Mouse (Mus musculus) spleen, embryonic (tissue): Measurements from ENCODE around the gene Mbd3.

Experiments
- CTCF ChIA-PET: fragments of 350-600 bp; sonication (Branson Sonifier 250); formaldehyde crosslinking; loops from one replicate; lab custom pipeline; 2022; lab: Charles Lee

Mbd3 gene

GRCm38 (mm10) chr10:80398174-80398535 lies 1.2 kb downstream of the Mbd3 start:
- CTCF ChIA-PET = interaction anchor here (0.7 kb wide), 1 partner anchor 12 kb away, joined by 11 read pairs; no protein-coding TSS in a partner anchor

GRCm38 (mm10) chr10:80397524-80398173 lies 1.7 kb downstream of the Mbd3 start:
- CTCF ChIA-PET = interaction anchor here (0.7 to 1.1 kb wide), 2 partner anchors 12 to 13 kb away, joined by 4 to 11 read pairs; no protein-coding TSS in a partner anchor

GRCm38 (mm10) chr10:80396822-80397523 lies 2.4 kb downstream of the Mbd3 start:
- CTCF ChIA-PET = interaction anchor here (1.1 kb wide), 1 partner anchor 12 kb away, joined by 4 read pairs; no protein-coding TSS in a partner anchor

GRCm38 (mm10) chr10:80395025-80395627 lies 4.2 kb downstream of the Mbd3 start:
- CTCF ChIA-PET = no interaction called here

- CTCF ChIA-PET = no interaction called here
Measured at GRCm38 (mm10) chr10:80392687-80393086, 6.7 kb downstream of the Mbd3 start.

- CTCF ChIA-PET = no interaction called here
Measured at GRCm38 (mm10) chr10:80390697-80391096, 8.7 kb downstream of the Mbd3 start.

- CTCF ChIA-PET = no interaction called here
Measured at GRCm38 (mm10) chr10:80389185-80389708, 10.1 kb downstream of the Mbd3 start.

GRCm38 (mm10) chr10:80388731-80389130 lies 10.6 kb downstream of the Mbd3 start:
- CTCF ChIA-PET = interaction anchor here (0.8 kb wide), 1 partner anchor 14 kb away, joined by 3 read pairs; no protein-coding TSS in a partner anchor

GRCm38 (mm10) chr10:80387522-80387959 lies 11.8 kb downstream of the Mbd3 start, which contains the start of gene Mex3d:
Mex3d (minus strand) TSS chr10:80387659.
- CTCF ChIA-PET = interaction anchor here (0.7 kb wide), 1 partner anchor 21 kb away, joined by 3 read pairs; no protein-coding TSS in a partner anchor

- CTCF ChIA-PET = interaction anchor here (0.7 kb wide), 1 partner anchor 22 kb away, joined by 3 read pairs; no protein-coding TSS in a partner anchor
Measured at GRCm38 (mm10) chr10:80386735-80387471, 12.4 kb downstream of the Mbd3 start.

- CTCF ChIA-PET = interaction anchor here (0.5 kb wide), 1 partner anchor 48 kb away, joined by 3 read pairs; no protein-coding TSS in a partner anchor
Measured at GRCm38 (mm10) chr10:80385811-80386734, 13.3 kb downstream of the Mbd3 start.

GRCm38 (mm10) chr10:80385310-80385709 lies 14.0 kb downstream of the Mbd3 start:
- CTCF ChIA-PET = interaction anchor here (0.5 to 1.1 kb wide), 2 partner anchors 9 to 49 kb away, joined by 3 to 14 read pairs; no protein-coding TSS in a partner anchor

GRCm38 (mm10) chr10:80384709-80385108 lies 14.6 kb downstream of the Mbd3 start:
- CTCF ChIA-PET = interaction anchor here (0.6 to 1.1 kb wide), 2 partner anchors 9 to 13 kb away, joined by 4 to 14 read pairs; no protein-coding TSS in a partner anchor

GRCm38 (mm10) chr10:80384115-80384639 lies 15.2 kb downstream of the Mbd3 start:
- CTCF ChIA-PET = interaction anchor here (0.6 to 1.1 kb wide), 2 partner anchors 8 to 13 kb away, joined by 4 to 14 read pairs; no protein-coding TSS in a partner anchor

- CTCF ChIA-PET = no interaction called here
Measured at GRCm38 (mm10) chr10:80383431-80383830, 15.9 kb downstream of the Mbd3 start.

- CTCF ChIA-PET = no interaction called here
Measured at GRCm38 (mm10) chr10:80382641-80383365, 16.5 kb downstream of the Mbd3 start.

- CTCF ChIA-PET = interaction anchor here (0.5 kb wide), 1 partner anchor 203 kb away, joined by 4 read pairs; no protein-coding TSS in a partner anchor
Measured at GRCm38 (mm10) chr10:80377716-80378115, 21.6 kb downstream of the Mbd3 start.

- CTCF ChIA-PET = interaction anchor here (1.1 kb wide), 1 partner anchor 8 kb away, joined by 14 read pairs; no protein-coding TSS in a partner anchor
Measured at GRCm38 (mm10) chr10:80376160-80376559, 23.2 kb downstream of the Mbd3 start.
